Mouse (Mus musculus) liver, embryonic 11.5 days (tissue): ENCODE measurements around the gene Auts2. TPM values are rescaled to one million over a fixed set of nuclear protein-coding genes. Genes with fewer than 3 reads are reported as not detected.

Experiments
- ATAC-seq: fragments of 200-750 bp; cut with Nextera tagmentation; replicated peaks from 2 replicates; pipeline ENCODE4 v1.8.0; 2017; ENCODE audit warnings: moderate number of reproducible peaks, mild to moderate bottlenecking, moderate TSS enrichment, moderate library complexity; ENCODE audit not compliant: low FRiP score
- DNase-seq: peaks from one replicate; pipeline ENCODE4 v3.0.0-alpha.2; 2017; ENCODE audit warnings: low spot score
- H3K27ac ChIP-seq: fragments of 300-500 bp; sonication (generic); 2 replicates; pipeline ENCODE4 v1.5.1; 2014; ENCODE audit warnings: mild to moderate bottlenecking, low read depth, low read length, control low read depth
- H3K27me3 ChIP-seq: fragments of 300-500 bp; sonication (generic); replicated peaks from 2 replicates; pipeline ENCODE4 v1.6.1; 2014; ENCODE audit warnings: low read length, mixed read lengths; ENCODE audit not compliant: control insufficient read depth, insufficient read depth
- H3K36me3 ChIP-seq: fragments of 300-500 bp; sonication (generic); 2 replicates; pipeline ENCODE4 v1.6.1; 2014; ENCODE audit warnings: mild to moderate bottlenecking, low read length, moderate library complexity, mixed read lengths; ENCODE audit not compliant: control insufficient read depth, insufficient read depth
- H3K4me1 ChIP-seq: fragments of 300-500 bp; sonication (generic); replicated peaks from 2 replicates; pipeline ENCODE4 v1.6.1; 2014; ENCODE audit warnings: low read length, mixed read lengths; ENCODE audit not compliant: control insufficient read depth, insufficient read depth
- H3K4me2 ChIP-seq: fragments of 300-500 bp; sonication (generic); 2 replicates; pipeline ENCODE4 v1.6.1; 2014; ENCODE audit warnings: mild to moderate bottlenecking, control low read depth, moderate library complexity
- H3K4me3 ChIP-seq: fragments of 300-500 bp; sonication (generic); 2 replicates; pipeline ENCODE4 v1.5.1; 2014; ENCODE audit warnings: low read depth, low read length, control low read depth
- H3K9ac ChIP-seq: fragments of 300-500 bp; sonication (generic); 2 replicates; pipeline ENCODE4 v1.6.1; 2014; ENCODE audit warnings: low read depth, low read length, control low read depth
- H3K9me3 ChIP-seq: fragments of 300-500 bp; sonication (generic); 2 replicates; pipeline ENCODE4 v1.6.1; 2016; ENCODE audit warnings: low read length, inconsistent platforms, mixed read lengths; ENCODE audit not compliant: control insufficient read depth
- WGBS: fragments of 180-500 bp; shearing (Covaris S2); extraction: QIAGEN DNeasy Blood & Tissue Kit; methylation state at CpG from one replicate; pipeline ENCODE4 v1.1.7; 2014; 5-methylcytosine and 5-hydroxymethylcytosine counted together
- polyA plus RNA-seq: library from polyadenylated mRNA; unstranded; fragments of >200 nt; fragmentation: Nextera tagmentation; extraction: Ambion mirVana; gene quantifications from 2 replicates; pipeline ENCODE4 v1.2.1, GENCODE M21; 2014

The Auts2 gene
- polyA plus RNA-seq, 1 experiment from 2014 or later = 13.8 TPM

DNA sequence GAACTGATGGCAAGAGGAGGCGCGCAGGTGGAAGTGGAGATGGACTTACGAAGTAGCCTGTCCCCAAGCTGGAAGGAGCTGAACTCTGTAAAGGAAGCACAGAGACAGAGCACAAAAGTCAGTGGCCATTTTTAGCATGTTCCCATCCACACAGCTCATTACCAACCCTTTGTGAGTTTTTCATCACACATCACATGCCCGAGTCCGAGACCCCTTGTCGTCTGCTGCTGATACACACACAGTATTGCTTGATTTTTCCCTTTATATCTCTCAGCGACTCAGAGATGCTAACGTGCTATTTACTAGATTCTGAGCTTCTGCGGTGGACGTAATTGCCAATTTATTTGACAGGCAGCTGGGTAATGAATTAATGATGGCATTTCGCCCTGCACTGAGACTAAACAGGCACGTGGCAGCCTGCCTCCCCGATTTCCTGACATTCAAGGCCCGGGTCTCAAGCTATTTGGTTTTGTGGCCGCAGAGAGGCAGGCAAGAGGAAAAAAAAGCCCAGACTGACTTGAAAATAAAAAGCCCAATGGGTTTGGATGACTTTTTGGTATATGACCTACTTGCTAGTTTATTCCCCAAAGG is 512.1 kb downstream of the Auts2 start:
- Histone ChIP-seq H3K4me1 (no peaks in the 10 kb centered on the region), H3K4me3 (no peak overlapping the region), H3K27ac (no peak overlapping the region), H3K9ac (no peak overlapping the region), H3K9me3 (no peaks in the 10 kb centered on the region), H3K36me3 (no peaks in the 10 kb centered on the region), H3K27me3 (no peaks in the 10 kb centered on the region), H3K4me2 (no peak overlapping the region)
- ATAC-seq = no peak
- DNase-seq = no peak
- 69% methylated on average over 15 of the region's 15 CpGs for WGBS

DNA sequence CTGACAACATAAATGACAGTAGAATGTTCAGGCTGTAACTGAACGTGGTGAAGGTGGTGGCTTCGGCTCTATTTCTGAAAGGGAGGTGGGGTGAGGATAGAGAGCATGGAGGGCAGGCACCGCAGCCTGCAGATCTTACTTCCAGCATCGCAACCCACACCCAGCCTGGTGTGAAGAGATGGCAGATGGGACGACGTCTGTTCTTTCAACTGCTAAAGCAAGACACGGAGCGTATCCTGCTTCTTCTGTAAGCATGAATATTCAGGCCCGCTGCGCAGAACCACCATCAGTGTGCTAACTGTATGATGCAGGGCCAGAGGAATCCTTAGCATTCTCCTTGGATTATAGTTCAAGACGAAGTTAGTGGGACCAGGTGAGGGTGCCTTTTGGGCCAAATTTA is 513.5 kb downstream of the Auts2 start:
- 81% methylated on average over 11 of the region's 11 CpGs for WGBS
- no peaks in the 10 kb centered on the region for H3K4me1 ChIP-seq
- no peaks in the 10 kb centered on the region for H3K27me3 ChIP-seq
- no peaks in the 10 kb centered on the region for H3K36me3 ChIP-seq
- DNase-seq (no peak), ATAC-seq (no peak)
- no peak overlapping the region for H3K4me2 ChIP-seq
- no peaks in the 10 kb centered on the region for H3K9me3 ChIP-seq
- H3K4me3 ChIP-seq = no peak overlapping the region
- H3K27ac ChIP-seq = no peak overlapping the region
- no peak overlapping the region for H3K9ac ChIP-seq

DNA sequence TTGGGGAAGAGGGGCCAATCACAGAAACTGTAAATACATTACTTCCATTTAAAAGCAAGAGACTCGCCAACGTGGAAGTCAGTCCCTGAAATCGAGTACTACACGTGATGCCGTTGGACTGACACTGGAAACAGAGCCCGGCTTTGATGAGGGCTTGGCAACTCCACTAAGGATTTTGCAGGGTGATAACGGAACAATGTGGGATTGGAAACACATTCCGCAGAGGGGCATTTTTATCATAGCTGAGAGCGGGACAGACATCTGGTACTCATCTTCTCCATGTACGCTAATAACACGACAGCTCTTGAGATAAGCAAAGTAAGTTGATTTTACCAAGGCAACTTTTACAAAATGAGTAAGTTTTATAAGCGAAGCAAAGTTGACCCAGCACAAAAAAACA is 514.1 kb downstream of the Auts2 start:
- ATAC-seq (no peak), DNase-seq (no peak)
- 74% methylated on average over 12 of the region's 12 CpGs for WGBS
- Histone ChIP-seq H3K4me3 (no peak overlapping the region), H3K27me3 (no peaks in the 10 kb centered on the region), H3K9me3 (no peaks in the 10 kb centered on the region), H3K27ac (no peak overlapping the region), H3K9ac (no peak overlapping the region), H3K36me3 (no peaks in the 10 kb centered on the region), H3K4me1 (no peaks in the 10 kb centered on the region), H3K4me2 (no peak overlapping the region)

DNA sequence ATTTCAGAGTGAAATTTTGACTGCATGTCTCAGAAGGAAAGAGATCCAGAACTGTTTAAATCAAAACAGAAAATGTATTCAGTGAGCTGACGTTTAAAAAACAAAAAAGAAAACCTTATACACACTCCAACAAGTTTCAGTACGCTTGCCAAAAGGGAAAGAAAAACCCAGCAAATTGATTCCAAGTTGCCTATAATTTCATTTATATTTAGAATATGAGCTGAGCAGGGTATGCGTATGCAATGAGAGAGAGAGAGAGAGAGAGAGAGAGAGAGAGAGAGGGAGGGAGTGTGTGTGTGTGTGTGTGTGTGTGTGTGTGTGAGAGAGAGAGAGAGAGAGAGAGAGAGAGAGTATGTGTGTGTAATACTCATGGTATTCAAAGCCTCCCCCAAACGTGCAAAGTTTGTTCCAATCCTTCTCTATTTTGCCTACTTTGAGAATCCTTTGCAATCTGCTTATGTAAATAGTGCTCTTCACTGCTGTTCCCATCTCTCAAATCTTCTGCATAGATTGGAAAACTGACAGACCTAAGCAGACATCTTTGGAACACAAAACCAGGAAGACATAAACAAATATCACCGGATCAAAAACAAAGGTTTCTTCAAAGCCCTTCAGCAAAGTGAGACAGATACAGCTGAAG is 515.2 kb downstream of the Auts2 start:
- no peak for DNase-seq
- Histone ChIP-seq H3K36me3 (no peaks in the 10 kb centered on the region), H3K27ac (no peak overlapping the region), H3K9ac (no peak overlapping the region), H3K27me3 (no peaks in the 10 kb centered on the region), H3K4me1 (no peaks in the 10 kb centered on the region), H3K9me3 (no peaks in the 10 kb centered on the region), H3K4me3 (no peak overlapping the region), H3K4me2 (no peak overlapping the region)
- no peak for ATAC-seq
- 75% methylated on average over 5 of the region's 5 CpGs for WGBS

GRCm38 (mm10) chr5:132013296-132013695 is 529.8 kb downstream of the Auts2 start:
- Histone ChIP-seq H3K9ac (no peak overlapping the region), H3K4me1 (no peaks in the 10 kb centered on the region), H3K4me2 (no peak overlapping the region), H3K4me3 (no peak overlapping the region), H3K36me3 (no peaks in the 10 kb centered on the region; the same call in 1 of the 2 replicates), H3K27ac (no peak overlapping the region), H3K27me3 (no peaks in the 10 kb centered on the region), H3K9me3 (no peaks in the 10 kb centered on the region)
- ATAC-seq (no peak), DNase-seq (no peak)
- WGBS = 87% methylated on average over 7 of the region's 7 CpGs

DNA sequence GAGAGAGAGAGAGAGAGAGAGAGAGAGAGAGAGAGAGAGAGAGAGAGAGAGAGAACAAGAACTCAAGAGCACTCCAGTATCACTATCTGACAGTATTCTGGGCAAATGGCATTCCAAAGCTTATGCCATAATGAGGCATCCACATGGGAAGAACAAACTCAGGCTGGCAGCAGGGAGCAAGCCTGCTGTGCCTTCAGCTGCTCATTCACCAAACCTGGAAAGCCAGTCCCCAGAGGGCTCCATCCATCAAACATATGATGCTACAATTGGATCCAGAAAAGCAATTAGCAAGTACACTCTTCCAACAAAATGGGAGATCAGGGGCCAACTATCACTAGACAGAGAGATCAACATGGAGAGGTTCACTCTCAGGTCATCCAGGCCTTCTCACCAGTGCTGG is 531.3 kb downstream of the Auts2 start:
- H3K4me3 ChIP-seq = no peak overlapping the region
- no peak overlapping the region for H3K27ac ChIP-seq
- no peaks in the 10 kb centered on the region for H3K9me3 ChIP-seq
- DNase-seq (no peak), ATAC-seq (no peak)
- no peaks in the 10 kb centered on the region for H3K27me3 ChIP-seq
- no peak overlapping the region for H3K9ac ChIP-seq
- H3K4me1 ChIP-seq = no peaks in the 10 kb centered on the region
- no peak overlapping the region for H3K4me2 ChIP-seq
- no peaks in the 10 kb centered on the region for H3K36me3 ChIP-seq

DNA sequence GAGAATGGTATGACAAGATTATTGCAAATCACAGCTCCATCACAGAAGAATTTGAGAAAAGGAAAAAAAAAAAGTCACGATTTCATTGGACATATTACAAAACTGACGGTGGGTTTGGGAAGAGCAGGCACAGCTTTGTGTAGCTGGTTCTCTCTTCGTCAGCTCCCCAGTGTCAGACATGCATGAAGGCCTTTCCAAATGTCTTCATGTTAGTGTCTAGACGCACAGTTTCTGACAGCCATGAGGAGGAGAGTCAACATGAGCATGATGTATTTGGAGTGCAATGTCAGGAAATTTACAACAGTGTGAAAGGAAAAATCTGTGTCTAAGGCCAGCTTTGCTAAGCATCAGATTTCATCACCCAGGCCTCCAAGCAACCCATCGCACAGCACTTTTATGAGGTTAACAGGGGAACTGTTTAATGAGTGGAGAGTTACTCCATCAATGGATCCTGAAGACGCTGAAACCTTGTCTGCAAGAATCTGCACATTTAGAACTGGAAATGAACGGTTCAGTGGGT is 534.4 kb downstream of the Auts2 start:
- no peak overlapping the region for H3K27ac ChIP-seq
- no peaks in the 10 kb centered on the region for H3K36me3 ChIP-seq
- no peaks in the 10 kb centered on the region for H3K27me3 ChIP-seq
- no peak for DNase-seq
- H3K4me2 ChIP-seq = no peak overlapping the region
- ATAC-seq = no peak
- 85% methylated on average over 7 of the region's 7 CpGs for WGBS
- H3K4me3 ChIP-seq = no peak overlapping the region
- no peak overlapping the region for H3K9ac ChIP-seq
- no peaks in the 10 kb centered on the region for H3K9me3 ChIP-seq
- no peaks in the 10 kb centered on the region for H3K4me1 ChIP-seq

GRCm38 (mm10) chr5:132007907-132008306 is 535.2 kb downstream of the Auts2 start:
- DNase-seq (no peak), ATAC-seq (no peak)
- H3K9me3 ChIP-seq = no peaks in the 10 kb centered on the region
- no peak overlapping the region for H3K4me2 ChIP-seq
- no peaks in the 10 kb centered on the region for H3K36me3 ChIP-seq
- H3K4me1 ChIP-seq = no peaks in the 10 kb centered on the region
- no peaks in the 10 kb centered on the region for H3K27me3 ChIP-seq
- no peak overlapping the region for H3K9ac ChIP-seq
- H3K4me3 ChIP-seq = no peak overlapping the region
- no peak overlapping the region for H3K27ac ChIP-seq
- WGBS = 82% methylated on average over 4 of the region's 4 CpGs

DNA sequence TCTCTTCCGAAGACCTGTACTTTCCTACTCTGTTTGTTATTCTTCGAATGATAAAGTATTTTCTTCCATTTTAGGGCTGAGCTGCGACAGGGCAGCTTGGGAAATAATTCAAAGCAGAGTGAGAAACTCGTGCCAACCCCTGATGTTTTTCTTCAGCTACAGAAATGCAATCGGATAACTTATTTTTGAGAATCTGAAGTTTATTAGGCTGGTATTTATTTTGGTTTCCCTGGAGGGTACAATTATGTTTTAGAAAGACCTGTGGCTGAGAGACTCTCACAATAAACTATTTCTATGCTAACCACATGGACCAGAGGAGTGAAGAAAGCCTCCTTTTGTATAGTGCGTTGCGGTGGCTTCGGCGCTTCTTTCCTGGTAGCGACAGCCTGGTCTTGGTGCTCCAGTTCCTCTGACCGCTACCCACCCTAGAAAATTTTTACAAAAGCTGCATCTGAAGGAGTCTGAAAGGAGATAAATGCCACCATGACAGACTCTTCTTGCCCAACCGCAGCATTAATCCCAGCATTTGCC is 550.4 kb downstream of the Auts2 start:
- Histone ChIP-seq H3K27me3 (no peaks in the 10 kb centered on the region), H3K36me3 (no peaks in the 10 kb centered on the region), H3K9me3 (no peaks in the 10 kb centered on the region), H3K4me1 (no peaks in the 10 kb centered on the region), H3K4me3 (no peak overlapping the region), H3K4me2 (no peak overlapping the region), H3K9ac (no peak overlapping the region), H3K27ac (no peak overlapping the region)
- DNase-seq (no peak), ATAC-seq (no peak)
- WGBS = 87% methylated on average over 12 of the region's 12 CpGs
